Mouse (Mus musculus): ENCODE results near the gene Cdt1.
"Not testable (repeated sequence)": the region's sequence is repeated elsewhere in the genome, so short reads cannot be mapped to it uniquely, and the experiment has no call there.

Gene Cdt1

GRCm38 (mm10) chr8:122550234-122550994 lies 17.4 kb upstream of the Cdt1 start:
- DNase-seq (ENCODE audit: low read depth) = peak; percentile 74

GRCm38 (mm10) chr8:122550995-122551264 lies 16.9 kb upstream of the Cdt1 start:
- no peak for DNase-seq (ENCODE audit: low read depth)

- peak; percentile 98 for DNase-seq (ENCODE audit: low read depth)
Measured at GRCm38 (mm10) chr8:122551265-122552051, 16.4 kb upstream of the Cdt1 start, which contains the start of gene Piezo1. Gene Piezo1, minus strand, starts transcription at chr8:122551329.

GRCm38 (mm10) chr8:122554786-122555185 lies 13.0 kb upstream of the Cdt1 start:
- peak; percentile 74 for DNase-seq (ENCODE audit: low read depth)

- peak; percentile 99 for DNase-seq (ENCODE audit: low read depth)
Measured at GRCm38 (mm10) chr8:122556030-122557009, 11.5 kb upstream of the Cdt1 start.

- DNase-seq (ENCODE audit: low read depth) = peak; percentile 37
Measured at GRCm38 (mm10) chr8:122557248-122558038, 10.4 kb upstream of the Cdt1 start.

GRCm38 (mm10) chr8:122558671-122559349 lies 9.0 kb upstream of the Cdt1 start:
- peak; percentile 92 for DNase-seq (ENCODE audit: low read depth)

GRCm38 (mm10) chr8:122561199-122561598 lies 6.6 kb upstream of the Cdt1 start:
- no peak for DNase-seq (ENCODE audit: low read depth)

GRCm38 (mm10) chr8:122564363-122565352 lies 3.2 kb upstream of the Cdt1 start:
- DNase-seq (ENCODE audit: low read depth) = no peak

GRCm38 (mm10) chr8:122566766-122567165 lies 1.0 kb upstream of the Cdt1 start:
- peak; percentile 77 for DNase-seq (ENCODE audit: low read depth)

GRCm38 (mm10) chr8:122568109-122568504 lies 292 bp downstream of the Cdt1 start:
- DNase-seq (ENCODE audit: low read depth) = no peak

GRCm38 (mm10) chr8:122568881-122569309 lies 1.1 kb downstream of the Cdt1 start:
- DNase-seq (ENCODE audit: low read depth) = peak; percentile 63

- DNase-seq (ENCODE audit: low read depth) = peak; percentile 17
Measured at GRCm38 (mm10) chr8:122569329-122569728, 1.5 kb downstream of the Cdt1 start.

- no peak for DNase-seq (ENCODE audit: low read depth)
Measured at GRCm38 (mm10) chr8:122569996-122570395, 2.2 kb downstream of the Cdt1 start.

GRCm38 (mm10) chr8:122571153-122571552 lies 3.3 kb downstream of the Cdt1 start:
- DNase-seq (ENCODE audit: low read depth) = no peak

- DNase-seq (ENCODE audit: low read depth) = no peak
Measured at GRCm38 (mm10) chr8:122571750-122572267, 4.0 kb downstream of the Cdt1 start.

- no peak for DNase-seq (ENCODE audit: low read depth)
Measured at GRCm38 (mm10) chr8:122572751-122573150, 4.9 kb downstream of the Cdt1 start.

GRCm38 (mm10) chr8:122573176-122573575 lies 5.4 kb downstream of the Cdt1 start:
- not testable (repeated sequence) for DNase-seq (ENCODE audit: low read depth)

- no peak for DNase-seq (ENCODE audit: low read depth)
Measured at GRCm38 (mm10) chr8:122573577-122573976, 5.8 kb downstream of the Cdt1 start.

All from NIH3T3 (cell line).